Comparison of ENCODE assay signal across 9 mouse cellular contexts in the genomic region with DNA sequence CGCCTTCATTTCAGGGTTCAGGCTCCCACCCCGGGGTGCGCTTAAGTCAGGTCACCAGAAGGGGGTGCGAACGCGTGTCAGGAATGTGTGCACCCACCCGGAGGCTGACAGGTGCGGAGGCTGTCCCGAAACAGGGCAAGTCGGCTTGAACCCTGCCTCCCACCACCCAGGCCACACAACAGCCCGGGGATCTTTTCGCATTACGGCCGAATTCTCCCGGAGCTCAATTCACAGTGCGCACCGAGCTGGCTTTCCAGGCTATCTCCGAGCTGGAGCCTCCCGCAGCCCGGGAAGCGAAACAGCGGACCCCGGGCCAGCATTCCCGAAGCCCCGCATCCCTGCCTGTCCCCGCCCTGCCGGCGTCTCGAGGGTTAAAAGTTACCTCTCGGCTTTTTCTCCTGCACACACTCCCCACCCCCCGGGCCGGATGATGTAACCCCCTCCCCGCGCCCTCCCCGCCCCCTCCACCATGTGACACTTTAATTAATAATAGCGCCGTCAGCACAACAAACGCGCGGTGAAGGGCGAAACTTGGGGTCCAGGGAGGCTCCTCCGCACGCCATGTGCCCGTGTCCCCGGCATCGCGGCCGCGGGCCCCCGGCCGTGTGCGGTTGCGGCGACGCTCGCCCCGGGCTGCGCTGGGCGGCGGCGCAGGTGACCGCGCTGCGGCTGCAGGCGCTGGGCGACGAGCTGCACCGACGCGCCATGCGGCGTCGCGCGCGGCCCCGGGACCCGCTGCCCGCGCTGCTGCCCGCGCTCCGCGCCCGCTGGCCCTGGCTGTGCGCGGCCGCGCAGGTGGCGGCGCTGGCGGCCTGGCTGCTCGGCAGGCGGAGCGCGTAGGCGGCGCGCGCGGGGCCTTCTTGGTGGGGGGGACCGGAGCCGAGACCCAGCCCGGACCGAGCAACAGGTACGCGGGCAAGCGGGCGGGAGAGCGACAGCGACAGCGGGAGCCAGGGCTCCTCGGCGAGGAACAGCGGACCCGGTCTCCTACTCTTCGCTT. TPM values are rescaled to one million over a fixed set of nuclear protein-coding genes. Genes with fewer than 3 reads are reported as not detected.
DNase-seq lines count a peak whose midpoint lies in the region; ATAC-seq lines count a peak whose summit lies in the region.
"Had no signal": no experiment of that assay in that cellular context is flagged by ENCODE, and none has a peak within 500 bp of the region (broad histone marks: within the 10 kb centered on the region; RNA-seq: fewer than 3 reads in every experiment).

No protein-coding gene starts in this region.

- peak overlapping the region; percentile 98 for H3K4me2 ChIP-seq in heart, embryonic 11.5 days
- peak overlapping the region; percentile 98 for H3K4me2 ChIP-seq in hindbrain, embryonic 15.5 days

- peak overlapping the region; percentile 43; the same call in 1 of the 2 replicates for H3K9ac ChIP-seq in heart, embryonic 11.5 days (ENCODE audit: low read depth, low read length)
- H3K9ac ChIP-seq in hindbrain, embryonic 15.5 days = peak overlapping the region; percentile 74

- H3K4me1 ChIP-seq in heart, embryonic 11.5 days (ENCODE audit: control insufficient read depth, insufficient read depth, low read length) = peaks cover 15% of the 10 kb centered on the region
- H3K4me1 ChIP-seq in hindbrain, embryonic 15.5 days (replicated peaks) = peaks cover 36% of the 10 kb centered on the region

- peaks cover 80% of the 10 kb centered on the region for H3K27me3 ChIP-seq in heart, embryonic 11.5 days (ENCODE audit: control insufficient read depth, insufficient read depth, low read length)
- peaks cover 48% of the 10 kb centered on the region for H3K27me3 ChIP-seq in hindbrain, embryonic 15.5 days

- ATAC-seq in heart, embryonic 11.5 days (replicated peaks; ENCODE audit: insufficient number of reproducible peaks, low FRiP score, low TSS enrichment) = no peak
- peak; percentile 59 for ATAC-seq in hindbrain, embryonic 15.5 days (ENCODE audit: low FRiP score, low read depth)
- 0 out of 2 replicates have a peak, but pooled peaks have one; percentile 33 for ATAC-seq in megakaryocyte-erythroid progenitor cell, adult 5-6 weeks (replicated peaks; ENCODE audit: low FRiP score, low TSS enrichment, poor library complexity, severe bottlenecking)
- ATAC-seq in erythroid progenitor cell, adult 5-6 weeks (replicated peaks; ENCODE audit: low FRiP score, poor library complexity, severe bottlenecking) = no peak

- under 1% methylated on average over 97 of the region's 117 CpGs for WGBS in heart, embryonic 11.5 days (ENCODE audit: insufficient replicate concordance)
- under 1% methylated on average over 81 of the region's 117 CpGs for WGBS in hindbrain, embryonic 15.5 days

- no peaks in the 10 kb centered on the region for H3K9me3 ChIP-seq in heart, embryonic 11.5 days (replicated peaks; ENCODE audit: control insufficient read depth, low read length)
- H3K9me3 ChIP-seq in hindbrain, embryonic 15.5 days = no peaks in the 10 kb centered on the region

- DNase-seq in heart, adult 9 months (ENCODE audit: low spot score in 2 of 2) = no peak
- DNase-seq in MN1 (ENCODE audit: low spot score) = peak; percentile 77
- peak; percentile 42 for DNase-seq in embryo, embryonic 9.5 days (ENCODE audit: extremely low spot score)
- peak; percentile 9 to 47 for DNase-seq in thymus, postnatal 10 days (ENCODE audit: low spot score in 2 of 2)

- H3K36me3 ChIP-seq in heart, embryonic 11.5 days (ENCODE audit: control insufficient read depth, insufficient read depth, low read length) = no peaks in the 10 kb centered on the region
- no peaks in the 10 kb centered on the region for H3K36me3 ChIP-seq in hindbrain, embryonic 15.5 days

- no peak overlapping the region for H3K27ac ChIP-seq in heart, embryonic 11.5 days (ENCODE audit: low read depth, low read length)
- no peak overlapping the region for H3K27ac ChIP-seq in hindbrain, embryonic 15.5 days (replicated peaks)

- peak overlapping the region; percentile 55 for H3K4me3 ChIP-seq in heart, embryonic 11.5 days (ENCODE audit: low read depth, low read length)
- peak overlapping the region; percentile 63 for H3K4me3 ChIP-seq in hindbrain, embryonic 15.5 days

RNA-seq across cellular contexts. Expression of a gene that starts 5.1 kb away (rescaled TPM):
- polyA plus RNA-seq in heart, embryonic 11.5 days (2014; fragmentation: Nextera tagmentation; extraction: Ambion mirVana) = not detected in 2 replicates
- 4.9 and 5.8 TPM in 2 replicates for polyA plus RNA-seq in hindbrain, embryonic 15.5 days (2015; fragmentation: Nextera tagmentation; extraction: Ambion mirVana)
- not detected in 2 replicates for total RNA-seq in megakaryocyte-erythroid progenitor cell, adult 5-6 weeks (2014; fragmentation: Nextera tagmentation)
- not detected in 2 replicates for total RNA-seq in megakaryocyte-erythroid progenitor cell, adult 5-6 weeks (2017)
- total RNA-seq in erythroid progenitor cell, adult 5-6 weeks (2015; ENCODE audit: low replicate concordance) = not detected in 2 replicates
- total RNA-seq in erythroid progenitor cell, adult 5-6 weeks (2017; ENCODE audit: low replicate concordance) = not detected in 2 replicates
- total RNA-seq: MEL had no signal

RNA-seq across cellular contexts. Expression of a gene that starts 14.3 kb away (rescaled TPM):
- polyA plus RNA-seq in heart, embryonic 11.5 days (2014; fragmentation: Nextera tagmentation; extraction: Ambion mirVana) = 16.8 and 18.6 TPM in 2 replicates
- 21.1 and 21.7 TPM in 2 replicates for polyA plus RNA-seq in hindbrain, embryonic 15.5 days (2015; fragmentation: Nextera tagmentation; extraction: Ambion mirVana)
- total RNA-seq in megakaryocyte-erythroid progenitor cell, adult 5-6 weeks (2014; fragmentation: Nextera tagmentation) = 18.1 and 25.3 TPM in 2 replicates
- total RNA-seq in megakaryocyte-erythroid progenitor cell, adult 5-6 weeks (2017) = 12.9 and 23.8 TPM in 2 replicates
- total RNA-seq in erythroid progenitor cell, adult 5-6 weeks (2015; ENCODE audit: low replicate concordance) = 0.84 and 4.0 TPM in 2 replicates
- total RNA-seq in erythroid progenitor cell, adult 5-6 weeks (2017; ENCODE audit: low replicate concordance) = 0.30 and 3.2 TPM in 2 replicates

Comparison
In these comparisons a context has a peak if more than half of its experiments do, and no peak if none do; other contexts are left out.
1. ATAC-seq: peak in hindbrain, embryonic 15.5 days (single experiment) and megakaryocyte-erythroid progenitor cell, adult 5-6 weeks (single experiment); none in heart, embryonic 11.5 days (single experiment) and erythroid progenitor cell, adult 5-6 weeks (single experiment).
2. DNase-seq: peak in MN1 (single experiment), embryo, embryonic 9.5 days (single experiment) and thymus, postnatal 10 days (2 of 2); none in heart, adult 9 months (0 of 2).